Mouse (Mus musculus): Measurements from ENCODE around the gene Ppp2r2c. TPM values are rescaled to one million over a fixed set of nuclear protein-coding genes. Genes with fewer than 3 reads are reported as not detected.

The Ppp2r2c gene
- 0.01 and 0.02 TPM in 2 replicates for polyA plus RNA-seq (2012; rRNA removed)

DNA sequence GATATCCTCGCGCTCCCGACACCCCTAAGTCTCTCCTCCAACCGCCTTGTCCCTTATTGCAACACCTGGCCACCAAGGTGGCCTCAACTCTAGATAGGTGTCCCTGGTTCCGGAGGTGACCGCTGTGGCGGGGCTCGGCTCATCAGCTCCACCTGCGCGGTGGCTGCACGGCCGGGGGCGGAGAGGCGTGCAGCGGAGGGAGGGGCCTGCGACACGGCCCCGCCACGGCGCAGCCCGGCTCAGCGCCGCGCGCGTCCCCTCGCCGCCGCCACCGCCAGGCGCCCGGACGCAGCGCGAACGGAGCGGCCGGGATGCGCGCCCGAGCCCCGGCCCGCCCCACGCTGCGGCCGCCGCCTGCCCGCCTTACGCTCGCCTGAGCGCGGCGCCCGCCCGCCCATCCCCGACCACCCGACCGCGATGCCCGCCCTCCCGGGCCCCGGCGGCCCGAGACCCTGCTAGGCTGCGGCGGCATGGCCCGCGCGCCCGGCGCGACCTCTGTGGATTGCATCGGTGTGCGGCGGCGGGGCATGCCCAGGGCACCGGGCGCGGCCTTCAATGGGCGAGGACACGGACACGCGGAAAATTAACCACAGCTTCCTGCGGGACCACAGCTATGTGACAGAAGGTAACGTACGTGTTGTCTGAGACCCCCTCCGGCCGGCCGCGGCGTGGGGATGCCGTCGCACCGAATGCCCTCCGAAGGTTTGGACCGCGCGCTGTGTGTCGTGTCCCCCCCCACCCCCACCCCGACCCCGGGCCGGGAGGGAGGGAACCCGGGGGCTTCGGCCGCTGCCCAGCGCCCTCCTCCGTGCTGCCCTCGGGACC, at the start of gene Ppp2r2c:
TSS of gene Ppp2r2c (plus strand) at position 248 of the 825 bp plus-strand sequence.

DNA sequence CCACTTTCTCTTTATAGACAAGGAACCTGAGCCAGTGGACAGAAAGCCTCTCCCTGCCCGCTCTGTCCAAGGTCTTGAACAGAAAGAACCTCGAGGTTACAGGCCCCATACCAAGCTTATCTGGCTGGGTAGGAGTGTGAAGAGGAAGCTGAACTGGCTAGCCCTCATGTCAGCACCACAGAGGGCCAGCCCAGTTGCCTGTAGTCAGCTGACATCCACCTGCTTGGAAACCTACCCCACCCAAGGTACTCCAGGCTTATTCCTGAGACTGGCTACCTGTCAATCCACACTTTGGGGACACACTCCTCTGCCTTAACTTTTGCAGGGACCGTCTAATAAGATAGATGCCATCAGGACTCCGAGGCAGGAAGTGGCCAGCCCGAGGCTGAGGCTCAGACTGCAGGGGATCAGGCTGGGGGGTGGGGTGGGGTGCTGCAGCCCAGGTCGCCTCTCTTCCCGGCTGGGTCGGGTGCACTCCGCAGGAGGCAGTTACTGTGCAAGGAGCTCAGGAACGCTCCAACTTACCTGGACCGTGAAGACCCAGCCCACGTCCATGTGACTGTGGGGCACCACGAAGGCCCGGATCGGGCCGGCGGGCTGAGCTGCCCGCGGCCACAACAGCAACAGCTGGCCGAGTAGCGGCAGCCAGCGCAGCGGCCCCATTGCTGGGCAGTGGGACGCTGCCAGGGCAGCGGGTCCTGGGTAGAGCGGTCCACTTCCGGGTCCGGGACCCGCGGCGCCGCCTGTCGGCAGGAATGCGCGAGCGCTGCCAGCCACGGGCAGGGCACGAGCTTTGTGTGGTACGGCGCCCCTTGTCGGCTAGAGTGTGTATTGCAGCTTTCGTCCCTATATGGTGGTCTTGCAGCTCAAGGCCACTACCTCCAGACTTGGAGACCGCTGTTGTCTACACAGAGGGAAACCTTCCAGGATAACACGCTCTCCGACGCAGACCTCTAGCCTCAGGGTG, 38.1 kb upstream of the Ppp2r2c start, which contains the start of gene Man2b2:
TSS of gene Man2b2 (minus strand) at position 741 of the 967 bp plus-strand sequence.

DNA sequence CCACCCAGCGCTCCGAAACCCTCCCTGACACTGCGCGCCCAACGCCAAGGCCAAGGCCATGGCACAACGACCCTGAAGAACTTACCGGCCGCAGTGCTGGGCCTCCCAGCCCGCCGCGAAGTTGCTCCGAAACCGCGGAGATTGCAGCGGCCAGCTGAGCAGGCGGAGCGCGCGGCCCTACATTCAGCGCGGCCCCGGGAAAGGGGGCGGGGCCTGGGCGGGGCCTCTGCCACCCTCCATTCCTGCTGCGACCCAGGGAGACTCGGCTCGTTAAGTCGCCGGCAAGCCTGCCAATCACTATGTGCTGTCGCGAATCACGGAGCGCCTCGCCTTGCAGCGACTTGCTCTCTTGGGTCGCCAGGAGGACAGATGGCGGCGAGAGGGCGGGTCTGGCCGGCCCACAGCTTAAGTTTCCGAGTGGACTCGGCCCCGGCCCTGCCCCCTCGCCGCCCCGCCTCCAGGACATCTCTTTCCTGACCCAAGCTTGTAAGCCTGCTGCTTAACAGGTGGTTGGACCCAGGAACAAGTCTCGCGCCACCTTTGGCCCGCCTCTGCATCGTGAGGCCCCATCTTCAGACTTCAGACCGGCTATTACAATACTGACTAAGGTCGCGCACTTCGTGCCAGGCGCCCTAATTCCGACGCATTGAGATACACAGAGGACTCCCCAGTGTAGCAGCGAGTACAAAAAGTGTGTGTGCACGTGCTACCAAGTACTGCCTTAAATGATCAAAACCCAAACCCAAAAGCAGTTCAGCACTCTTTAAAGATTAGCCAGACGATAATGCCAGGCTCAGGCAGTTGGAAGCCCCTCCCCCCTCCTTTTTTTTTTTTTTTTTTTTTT, 120.7 kb downstream of the Ppp2r2c start, which contains the start of gene Wfs1:
TSS of gene Wfs1 (minus strand) at position 425 of the 844 bp plus-strand sequence.

Other genes starting within 250 kb of the Ppp2r2c start
- 12.8 and 13.1 TPM in 2 replicates for gene D5Ertd579e, start 172.5 kb upstream of the Ppp2r2c start, polyA plus RNA-seq (2012; rRNA removed)
- 12.0 and 12.3 TPM in 2 replicates for gene Bloc1s4, start 119.9 kb upstream of the Ppp2r2c start, polyA plus RNA-seq (2012; rRNA removed)
- 88.5 and 88.6 TPM in 2 replicates for gene Mrfap1, start 71.7 kb upstream of the Ppp2r2c start, polyA plus RNA-seq (2012; rRNA removed)
- gene Man2b2, start 37.9 kb upstream of the Ppp2r2c start, polyA plus RNA-seq (2012; rRNA removed) = 19.8 and 21.1 TPM in 2 replicates
- 1.8 and 2.1 TPM in 2 replicates for gene Wfs1, start 120.7 kb downstream of the Ppp2r2c start, polyA plus RNA-seq (2012; rRNA removed)
- 0.01 and 0.02 TPM in 2 replicates for gene Gm1043, start 216.9 kb downstream of the Ppp2r2c start, polyA plus RNA-seq (2012; rRNA removed)

Measured in liver, embryonic 18 days (tissue).